Mouse (Mus musculus): ENCODE results near the gene B430306N03Rik.
A peak's percentile ranks its signal among the peaks of the same experiment; 100 is the strongest.
"Not testable (repeated sequence)": the region's sequence is repeated elsewhere in the genome, so short reads cannot be mapped to it uniquely, and the experiment has no call there.

Gene B430306N03Rik

GRCm38 (mm10) chr17:48312124-48312523 is 3.8 kb upstream of the B430306N03Rik start:
- DNase-seq (ENCODE audit: low spot score) = no peak

GRCm38 (mm10) chr17:48318686-48319085 is 2.7 kb downstream of the B430306N03Rik start:
- DNase-seq (ENCODE audit: low spot score) = no peak

- DNase-seq (ENCODE audit: low spot score) = no peak
These were observed 5.3 kb downstream of the B430306N03Rik start for GRCm38 (mm10) chr17:48321279-48321678.

- DNase-seq (ENCODE audit: low spot score) = no peak
These were observed 7.3 kb downstream of the B430306N03Rik start for GRCm38 (mm10) chr17:48323236-48323635.

GRCm38 (mm10) chr17:48324258-48324657 is 8.3 kb downstream of the B430306N03Rik start:
- no peak for DNase-seq (ENCODE audit: low spot score)

- no peak for DNase-seq (ENCODE audit: low spot score)
These were observed 9.2 kb downstream of the B430306N03Rik start for GRCm38 (mm10) chr17:48325093-48325492.

GRCm38 (mm10) chr17:48325638-48326037 is 9.7 kb downstream of the B430306N03Rik start:
- no peak for DNase-seq (ENCODE audit: low spot score)

GRCm38 (mm10) chr17:48326656-48327055 is 10.7 kb downstream of the B430306N03Rik start:
- no peak for DNase-seq (ENCODE audit: low spot score)

GRCm38 (mm10) chr17:48332524-48332923 is 16.6 kb downstream of the B430306N03Rik start:
- no peak for DNase-seq (ENCODE audit: low spot score)

- no peak for DNase-seq (ENCODE audit: low spot score)
These were observed 18.2 kb downstream of the B430306N03Rik start for GRCm38 (mm10) chr17:48334186-48334585.

GRCm38 (mm10) chr17:48336857-48337256 is 20.9 kb downstream of the B430306N03Rik start:
- peak; percentile 81 for DNase-seq (ENCODE audit: low spot score)

- DNase-seq (ENCODE audit: low spot score) = no peak
These were observed 24.3 kb downstream of the B430306N03Rik start for GRCm38 (mm10) chr17:48340267-48340666.

- DNase-seq (ENCODE audit: low spot score) = no peak
These were observed 26.0 kb downstream of the B430306N03Rik start for GRCm38 (mm10) chr17:48341947-48342346.

- DNase-seq (ENCODE audit: low spot score) = no peak
These were observed 27.1 kb downstream of the B430306N03Rik start for GRCm38 (mm10) chr17:48343065-48343464.

GRCm38 (mm10) chr17:48345824-48346223 is 29.9 kb downstream of the B430306N03Rik start:
- DNase-seq (ENCODE audit: low spot score) = no peak

GRCm38 (mm10) chr17:48346231-48346630 is 30.3 kb downstream of the B430306N03Rik start, which contains the start of gene Trem2:
Trem2 (plus strand) TSS chr17:48346401.
- DNase-seq (ENCODE audit: low spot score) = no peak

GRCm38 (mm10) chr17:48346834-48347233 is 30.9 kb downstream of the B430306N03Rik start:
- DNase-seq (ENCODE audit: low spot score) = no peak

GRCm38 (mm10) chr17:48347287-48347686 is 31.3 kb downstream of the B430306N03Rik start:
- DNase-seq (ENCODE audit: low spot score) = no peak

GRCm38 (mm10) chr17:48350681-48351193 is 34.8 kb downstream of the B430306N03Rik start:
- DNase-seq (ENCODE audit: low spot score) = no peak

GRCm38 (mm10) chr17:48352976-48353375 is 37.0 kb downstream of the B430306N03Rik start:
- DNase-seq (ENCODE audit: low spot score) = not testable (repeated sequence)

GRCm38 (mm10) chr17:48355822-48356221 is 39.9 kb downstream of the B430306N03Rik start:
- no peak for DNase-seq (ENCODE audit: low spot score)

- DNase-seq (ENCODE audit: low spot score) = no peak
These were observed 42.0 kb downstream of the B430306N03Rik start for GRCm38 (mm10) chr17:48357892-48358291.

GRCm38 (mm10) chr17:48359616-48360015 is 43.7 kb downstream of the B430306N03Rik start, which contains the start of gene Treml1:
Treml1 (plus strand) TSS chr17:48359916.
- no peak for DNase-seq (ENCODE audit: low spot score)

GRCm38 (mm10) chr17:48360462-48360861 is 44.5 kb downstream of the B430306N03Rik start:
- DNase-seq (ENCODE audit: low spot score) = no peak
